In the genomic region with DNA sequence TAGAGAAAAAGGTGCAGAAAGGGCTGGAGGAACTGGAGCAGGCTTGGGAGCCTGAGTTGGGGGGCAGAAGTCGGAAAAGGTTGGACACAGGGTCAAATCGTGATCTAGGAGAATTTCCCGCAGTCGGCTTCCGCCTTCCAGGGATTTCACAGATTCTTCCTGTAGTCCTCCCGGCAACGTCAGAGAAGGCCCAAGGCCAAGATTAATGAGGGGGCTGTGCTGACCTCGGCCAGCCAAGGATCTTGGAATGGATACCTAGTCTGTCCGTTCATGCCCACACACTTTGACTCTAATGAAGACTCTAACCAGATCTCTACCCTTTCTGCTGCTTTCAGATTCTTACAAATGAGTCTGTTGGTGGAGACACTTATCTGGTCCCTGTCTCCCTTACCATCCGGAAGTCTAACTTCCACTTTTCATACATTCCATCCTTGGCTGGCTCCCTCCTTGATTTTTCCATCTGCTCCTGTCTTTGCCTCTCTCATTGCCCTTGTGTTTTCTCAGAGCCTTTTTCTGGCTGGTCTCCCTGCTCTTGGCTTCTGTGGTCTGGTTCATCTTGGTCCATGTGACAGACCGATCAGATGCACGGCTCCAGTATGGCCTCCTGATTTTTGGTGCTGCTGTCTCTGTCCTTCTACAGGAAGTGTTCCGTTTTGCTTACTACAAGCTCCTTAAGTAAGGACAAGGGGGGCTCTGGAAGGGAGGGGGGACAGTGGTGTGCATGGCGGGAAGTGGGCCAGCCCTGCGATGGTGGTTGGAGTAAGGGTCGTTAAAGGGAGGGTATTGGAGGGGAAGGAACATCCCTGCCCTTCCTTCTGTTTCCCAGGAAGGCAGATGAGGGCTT, we compare ENCODE assay signal across 9 mouse cellular contexts. TPM values are rescaled to one million over a fixed set of nuclear protein-coding genes. Genes with fewer than 3 reads are reported as not detected.
DNase-seq lines count a peak whose midpoint lies in the region; ATAC-seq and TF ChIP-seq lines count a peak whose summit lies in the region.
"Had no signal": no experiment of that assay in that cellular context is flagged by ENCODE, and none has a peak within 500 bp of the region (broad histone marks: within the 10 kb centered on the region; RNA-seq: fewer than 3 reads in every experiment).

No protein-coding gene starts in this region.

- H3K4me1 ChIP-seq in cortical plate, adult 2 months (ENCODE audit: control insufficient read depth, insufficient read depth, low read length) = 0 out of 2 replicates have a peak, but pooled peaks cover 3% of the 10 kb centered on the region
- H3K4me1 ChIP-seq in liver, embryonic 15.5 days (replicated peaks) = peaks cover 44% of the 10 kb centered on the region
- peaks cover 9% of the 10 kb centered on the region for H3K4me1 ChIP-seq in neural tube, embryonic 14.5 days (ENCODE audit: control insufficient read depth, insufficient read depth, low read length)

- peak overlapping the region; percentile 96 for H3K4me3 ChIP-seq in cortical plate, adult 2 months (ENCODE audit: insufficient read depth, low read length)
- peak overlapping the region; percentile 69 for H3K4me3 ChIP-seq in liver, embryonic 15.5 days (replicated peaks)
- peak overlapping the region; percentile 62 for H3K4me3 ChIP-seq in neural tube, embryonic 14.5 days (ENCODE audit: low read depth, low read length)

- H3K9me3 ChIP-seq in liver, embryonic 15.5 days (replicated peaks) = no peaks in the 10 kb centered on the region
- H3K9me3 ChIP-seq in neural tube, embryonic 14.5 days (ENCODE audit: control insufficient read depth, low read length) = no peaks in the 10 kb centered on the region

- DNase-seq in CD4-positive helper T cell, adult 2 months (ENCODE audit: low read depth, low spot score) = peak; percentile 37
- peak; percentile 72 for DNase-seq in NIH3T3 (ENCODE audit: low read depth)
- peak; percentile 75 to 77 for DNase-seq in heart, adult 18-20 months
- DNase-seq in kidney, adult 11 months = peak; percentile 87
- DNase-seq in spleen, adult 18-20 months = no peak

- H3K27ac ChIP-seq in cortical plate, adult 2 months (ENCODE audit: insufficient read depth, low read length) = peak overlapping the region; percentile 95
- H3K27ac ChIP-seq in liver, embryonic 15.5 days (replicated peaks) = peak overlapping the region; percentile 72
- H3K27ac ChIP-seq in neural tube, embryonic 14.5 days (ENCODE audit: low read depth, low read length) = peak overlapping the region; percentile 62

- TF ChIP-seq POLR2A in cortical plate, adult 2 months (IDR thresholded peaks at IDR 0.05; ENCODE audit: extremely low read depth, insufficient read depth, low read length) = no peak

- H3K4me2 ChIP-seq in liver, embryonic 15.5 days = peak overlapping the region; percentile 87
- H3K4me2 ChIP-seq in neural tube, embryonic 14.5 days (ENCODE audit: low read depth, low read length) = peak overlapping the region; percentile 78

- no peak; the same call in 1 of the 2 replicates for ATAC-seq in liver, embryonic 15.5 days (ENCODE audit: insufficient read depth)
- ATAC-seq in neural tube, embryonic 14.5 days (ENCODE audit: low read depth) = no peak

- 0 out of 2 replicates have a peak, but pooled peaks cover 5% of the 10 kb centered on the region for H3K36me3 ChIP-seq in liver, embryonic 15.5 days (replicated peaks)
- H3K36me3 ChIP-seq in neural tube, embryonic 14.5 days (ENCODE audit: control insufficient read depth, insufficient read depth, low read length) = no peaks in the 10 kb centered on the region

- peak overlapping the region; percentile 81 for H3K9ac ChIP-seq in liver, embryonic 15.5 days
- H3K9ac ChIP-seq in neural tube, embryonic 14.5 days (replicated peaks; ENCODE audit: low read depth, low read length) = peak overlapping the region; percentile 67

- H3K27me3 ChIP-seq in liver, embryonic 15.5 days = peaks cover 9% of the 10 kb centered on the region; the same call in 1 of the 2 replicates
- no peaks in the 10 kb centered on the region for H3K27me3 ChIP-seq in neural tube, embryonic 14.5 days (ENCODE audit: control insufficient read depth, insufficient read depth, low read length)

- no peak for TF ChIP-seq CTCF in cortical plate, adult 2 months (IDR thresholded peaks at IDR 0.05; ENCODE audit: extremely low read depth, insufficient read depth, low read length)

- WGBS in liver, embryonic 15.5 days (ENCODE audit: insufficient replicate concordance) = 3% methylated on average over 16 of the region's 16 CpGs
- WGBS in neural tube, embryonic 14.5 days = 17% methylated on average over 16 of the region's 16 CpGs

RNA-seq across cellular contexts. Expression of a gene that starts 0.8 kb away (rescaled TPM):
- 68.6 and 71.6 TPM in 2 replicates for polyA plus RNA-seq in cortical plate, adult 2 months (2012; rRNA removed)
- total RNA-seq in heart, adult 18-20 months (2021) = 100 to 1,000 TPM; 109 to 125 TPM
- polyA plus RNA-seq in liver, embryonic 15.5 days (2015; fragmentation: Nextera tagmentation; extraction: Ambion mirVana) = 11.8 and 13.3 TPM in 2 replicates
- polyA plus RNA-seq in neural tube, embryonic 14.5 days (2014; fragmentation: Nextera tagmentation; extraction: Ambion mirVana) = 27.3 and 35.4 TPM in 2 replicates

RNA-seq across cellular contexts. Expression of a gene that starts 2.7 kb away (rescaled TPM):
- polyA plus RNA-seq in cortical plate, adult 2 months (2012; rRNA removed) = 14.2 and 15.6 TPM in 2 replicates
- total RNA-seq in heart, adult 18-20 months (2021) = 1 to 10 TPM; 7.6 to 9.6 TPM
- polyA plus RNA-seq in liver, embryonic 15.5 days (2015; fragmentation: Nextera tagmentation; extraction: Ambion mirVana) = 6.6 and 7.0 TPM in 2 replicates
- 12.3 and 25.0 TPM in 2 replicates for polyA plus RNA-seq in neural tube, embryonic 14.5 days (2014; fragmentation: Nextera tagmentation; extraction: Ambion mirVana)

RNA-seq across cellular contexts. Expression of a gene that starts 10.0 kb away (rescaled TPM):
- 19.9 and 22.3 TPM in 2 replicates for polyA plus RNA-seq in cortical plate, adult 2 months (2012; rRNA removed)
- 100 to 1,000 TPM; 137 to 170 TPM for total RNA-seq in heart, adult 18-20 months (2021)
- polyA plus RNA-seq in liver, embryonic 15.5 days (2015; fragmentation: Nextera tagmentation; extraction: Ambion mirVana) = 11.8 and 15.6 TPM in 2 replicates
- polyA plus RNA-seq in neural tube, embryonic 14.5 days (2014; fragmentation: Nextera tagmentation; extraction: Ambion mirVana) = 0.12 and 0.89 TPM in 2 replicates
- total RNA-seq: hematopoietic stem cell, adult 5-6 weeks had no signal

RNA-seq across cellular contexts. Expression of a gene that starts 12.5 kb away (rescaled TPM):
- polyA plus RNA-seq in cortical plate, adult 2 months (2012; rRNA removed) = 54.7 and 63.6 TPM in 2 replicates
- total RNA-seq in heart, adult 18-20 months (2021) = 1 to 10 TPM; 5.9 TPM
- 1.2 and 1.4 TPM in 2 replicates for polyA plus RNA-seq in liver, embryonic 15.5 days (2015; fragmentation: Nextera tagmentation; extraction: Ambion mirVana)
- 3.3 and 4.6 TPM in 2 replicates for polyA plus RNA-seq in neural tube, embryonic 14.5 days (2014; fragmentation: Nextera tagmentation; extraction: Ambion mirVana)

RNA-seq across cellular contexts. Expression of a gene that starts 23.2 kb away (rescaled TPM):
- polyA plus RNA-seq in cortical plate, adult 2 months (2012; rRNA removed) = 250 and 251 TPM in 2 replicates
- 100 to 1,000 TPM; 323 to 346 TPM for total RNA-seq in heart, adult 18-20 months (2021)
- 141 and 166 TPM in 2 replicates for polyA plus RNA-seq in liver, embryonic 15.5 days (2015; fragmentation: Nextera tagmentation; extraction: Ambion mirVana)
- polyA plus RNA-seq in neural tube, embryonic 14.5 days (2014; fragmentation: Nextera tagmentation; extraction: Ambion mirVana) = 272 and 277 TPM in 2 replicates

Comparison
In these comparisons a context has a peak if more than half of its experiments do, and no peak if none do; other contexts are left out.
1. DNase-seq: peak in CD4-positive helper T cell, adult 2 months (single experiment), NIH3T3 (single experiment), heart, adult 18-20 months (2 of 2) and kidney, adult 11 months (single experiment); none in spleen, adult 18-20 months (0 of 2).
2. Peak in every context shown above with its lines, with median percentiles within 50 percentile points of each other: H3K27ac ChIP-seq and H3K4me3 ChIP-seq.